Comparison of ENCODE assay signal across 8 mouse cellular contexts in the genomic region with DNA sequence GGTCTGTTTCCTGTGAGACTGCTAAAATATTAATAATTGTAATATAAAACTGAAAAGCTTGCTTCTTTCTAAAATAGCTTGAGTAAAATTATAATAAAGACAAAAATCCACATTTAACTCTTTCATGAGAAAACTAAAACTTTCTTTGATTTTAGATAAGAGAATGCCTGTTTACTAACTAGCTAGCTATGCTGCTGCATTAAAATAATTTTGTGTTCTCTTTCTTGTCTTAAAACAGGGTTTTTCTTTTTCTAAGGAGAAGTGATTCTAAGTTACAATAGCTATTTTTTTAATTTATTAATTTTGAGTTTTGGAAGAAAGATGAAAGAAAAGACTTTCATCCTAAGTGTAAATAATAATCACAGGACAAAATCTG.
DNase-seq lines count a peak whose midpoint lies in the region; ATAC-seq and TF ChIP-seq lines count a peak whose summit lies in the region.

No protein-coding gene starts in this region.

- ATAC-seq in heart, embryonic 11.5 days (replicated peaks; ENCODE audit: insufficient number of reproducible peaks, low FRiP score, low TSS enrichment) = no peak
- no peak for ATAC-seq in forebrain, embryonic 15.5 days (replicated peaks)
- ATAC-seq in liver, embryonic 15.5 days (ENCODE audit: insufficient read depth) = no peak

- peaks cover 12% of the 10 kb centered on the region for H3K4me1 ChIP-seq in heart, embryonic 11.5 days (ENCODE audit: control insufficient read depth, insufficient read depth, low read length)
- peaks cover 43% of the 10 kb centered on the region for H3K4me1 ChIP-seq in E14TG2a.4 (replicated peaks; ENCODE audit: low read depth, low read length)
- peaks cover 43% of the 10 kb centered on the region for H3K4me1 ChIP-seq in forebrain, embryonic 15.5 days
- peaks cover 22% of the 10 kb centered on the region for H3K4me1 ChIP-seq in liver, embryonic 15.5 days (replicated peaks)

- peak overlapping the region; percentile 79 for H3K4me2 ChIP-seq in heart, embryonic 11.5 days
- H3K4me2 ChIP-seq in forebrain, embryonic 15.5 days (replicated peaks) = peak overlapping the region; percentile 85
- peak overlapping the region; percentile 75 for H3K4me2 ChIP-seq in liver, embryonic 15.5 days

- TF ChIP-seq CTCF in E14TG2a.4 (conservative IDR thresholded peaks at IDR 0.05; ENCODE audit: low read length) = no peak

- no peaks in the 10 kb centered on the region for H3K9me3 ChIP-seq in heart, embryonic 11.5 days (replicated peaks; ENCODE audit: control insufficient read depth, low read length)
- no peaks in the 10 kb centered on the region for H3K9me3 ChIP-seq in E14TG2a.4 (ENCODE audit: low read length)
- H3K9me3 ChIP-seq in forebrain, embryonic 15.5 days = no peaks in the 10 kb centered on the region
- no peaks in the 10 kb centered on the region for H3K9me3 ChIP-seq in liver, embryonic 15.5 days (replicated peaks)

- no peaks in the 10 kb centered on the region for H3K36me3 ChIP-seq in heart, embryonic 11.5 days (ENCODE audit: control insufficient read depth, insufficient read depth, low read length)
- H3K36me3 ChIP-seq in E14TG2a.4 (ENCODE audit: insufficient read depth, low read length) = peaks cover 22% of the 10 kb centered on the region
- H3K36me3 ChIP-seq in forebrain, embryonic 15.5 days = no peaks in the 10 kb centered on the region
- H3K36me3 ChIP-seq in liver, embryonic 15.5 days (replicated peaks) = no peaks in the 10 kb centered on the region

- H3K27me3 ChIP-seq in heart, embryonic 11.5 days (ENCODE audit: control insufficient read depth, insufficient read depth, low read length) = no peaks in the 10 kb centered on the region
- H3K27me3 ChIP-seq in E14TG2a.4 (ENCODE audit: insufficient read depth, low read length) = no peaks in the 10 kb centered on the region
- no peaks in the 10 kb centered on the region for H3K27me3 ChIP-seq in forebrain, embryonic 15.5 days
- no peaks in the 10 kb centered on the region for H3K27me3 ChIP-seq in liver, embryonic 15.5 days

- intact Hi-C loops in heart, postnatal 10 days (cut with DNase I) = loop anchor here (1.0 to 2.0 kb wide), 2 partner anchors 47 to 127 kb away; a partner anchor contains a TSS

- H3K9ac ChIP-seq in heart, embryonic 11.5 days (ENCODE audit: low read depth, low read length) = peak overlapping the region; percentile 93; the same call in 1 of the 2 replicates
- peak overlapping the region; percentile 80 for H3K9ac ChIP-seq in forebrain, embryonic 15.5 days (replicated peaks)
- H3K9ac ChIP-seq in liver, embryonic 15.5 days = peak overlapping the region; percentile 51; the same call in 1 of the 2 replicates

- peak overlapping the region; percentile 96 for H3K27ac ChIP-seq in heart, embryonic 11.5 days (ENCODE audit: low read depth, low read length)
- peak overlapping the region; percentile 99 for H3K27ac ChIP-seq in forebrain, embryonic 15.5 days (replicated peaks)
- H3K27ac ChIP-seq in liver, embryonic 15.5 days (replicated peaks) = peak overlapping the region; percentile 90

- H3K4me3 ChIP-seq in heart, embryonic 11.5 days (ENCODE audit: low read depth, low read length) = peak overlapping the region; percentile 58
- H3K4me3 ChIP-seq in E14TG2a.4 (replicated peaks; ENCODE audit: low read length) = peak overlapping the region; percentile 76
- peak overlapping the region; percentile 52 for H3K4me3 ChIP-seq in forebrain, embryonic 15.5 days
- H3K4me3 ChIP-seq in liver, embryonic 15.5 days (replicated peaks) = peak overlapping the region; percentile 57

- DNase-seq in heart, postnatal 10 days = no peak
- no peak for DNase-seq in right cerebral cortex, postnatal 25 days
- no peak for DNase-seq in urinary bladder, postnatal 36 days (ENCODE audit: low spot score in 2 of 2)
- no peak for DNase-seq in layer of hippocampus, postnatal 25 days (ENCODE audit: extremely low spot score in 1 of 2, low spot score in 1 of 2)
